Mouse (Mus musculus) brown adipose tissue, adult 24 weeks (tissue): ENCODE measurements at regions not wholly inside any gene's neighbourhood (a gene's known extent, or its start where the extent isn't known, plus 50 kb on each side); places are given as distances from the start of the nearest gene placed in this dataset.

Experiments used
- H3K27ac ChIP-seq: fragments of 200-500 bp; replicated peaks from 2 replicates; pipeline ENCODE4 v1.5.1; 2012; ENCODE audit warnings: low read depth, mild to moderate bottlenecking, low read length
- H3K4me1 ChIP-seq: fragments of 200-500 bp; 2 replicates; pipeline ENCODE4 v1.6.1; 2012; ENCODE audit warnings: low read length, mixed read lengths; ENCODE audit not compliant: control insufficient read depth, insufficient read depth, insufficient read length
- H3K4me3 ChIP-seq: fragments of 200-500 bp; 2 replicates; pipeline ENCODE4 v1.5.1; 2012; ENCODE audit warnings: low read depth, mild to moderate bottlenecking, low read length, moderate library complexity; ENCODE audit not compliant: insufficient read depth

DNA sequence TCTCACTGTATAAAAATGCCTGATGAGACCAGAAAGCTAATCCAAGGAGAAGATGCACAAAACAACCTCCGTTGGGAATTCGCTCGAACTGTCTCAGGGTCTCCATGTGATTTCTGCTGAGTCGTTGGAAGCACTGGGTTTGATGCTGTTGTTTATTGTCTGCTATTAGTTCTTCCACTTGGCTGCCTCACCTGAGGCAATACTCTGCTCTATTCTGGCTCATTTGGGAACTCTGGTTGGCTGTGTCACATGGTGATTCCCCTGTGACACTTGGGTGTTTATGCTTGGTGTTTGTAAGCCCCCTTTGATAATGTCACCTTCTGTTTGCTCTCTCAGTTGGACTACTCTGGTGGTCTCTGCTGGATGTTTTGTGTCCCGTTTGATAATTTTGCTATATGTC lies 111.9 kb downstream of the Rnd3 start:
- Histone ChIP-seq H3K27ac (no peak overlapping the region), H3K4me1 (no peaks in the 10 kb centered on the region), H3K4me3 (no peak overlapping the region)

DNA sequence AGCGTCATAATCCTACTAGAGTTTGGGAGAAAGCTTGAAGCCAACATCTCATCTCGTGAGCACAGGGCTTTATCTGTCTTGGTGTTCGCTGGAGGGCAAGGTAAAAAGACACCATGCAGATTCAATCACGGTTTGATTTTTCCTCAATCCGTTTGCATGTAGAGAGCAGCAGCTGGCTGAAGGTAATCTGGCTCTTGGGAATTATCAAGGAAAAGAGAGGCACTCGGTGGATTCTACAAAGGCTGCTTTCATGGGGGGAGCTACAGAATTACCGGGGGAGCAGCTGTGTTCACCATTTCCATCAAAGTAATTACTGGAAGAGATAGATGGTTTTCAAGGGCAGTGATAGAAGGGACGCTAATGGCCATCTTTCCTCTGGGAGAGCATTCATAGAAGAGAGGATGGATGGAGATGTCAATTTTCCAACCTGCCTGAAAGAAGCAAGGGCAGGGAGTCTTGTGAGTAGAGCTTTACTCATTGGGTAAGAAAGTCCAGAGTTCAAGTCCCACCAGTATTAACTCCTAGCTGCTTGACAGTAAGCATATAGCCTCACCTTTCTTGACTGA lies 112.6 kb downstream of the Rnd3 start:
- Histone ChIP-seq H3K27ac (no peak overlapping the region), H3K4me3 (no peak overlapping the region), H3K4me1 (no peaks in the 10 kb centered on the region)

DNA sequence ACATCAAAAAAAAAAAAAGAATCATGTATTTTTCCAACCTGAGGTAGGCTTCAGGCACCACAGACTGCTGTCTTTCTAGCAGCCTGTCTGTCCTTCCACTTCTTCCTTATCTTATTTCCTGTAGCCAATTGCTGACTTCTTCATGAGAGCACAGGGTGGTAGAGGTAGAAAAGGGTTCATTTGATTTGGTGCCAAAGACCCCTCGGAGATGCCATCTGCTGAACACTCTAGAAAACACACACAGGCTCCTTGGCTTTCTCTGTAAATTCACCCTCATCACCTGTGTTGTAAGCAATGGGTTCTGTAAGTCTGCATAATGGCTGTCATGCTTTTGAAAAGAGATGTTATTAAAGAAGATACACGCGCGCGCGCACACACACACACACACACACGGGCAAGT lies 115.0 kb downstream of the Rnd3 start:
- H3K4me1 ChIP-seq, result no peaks in the 10 kb centered on the region
- H3K4me3 ChIP-seq, result no peak overlapping the region
- no peak overlapping the region for H3K27ac ChIP-seq

DNA sequence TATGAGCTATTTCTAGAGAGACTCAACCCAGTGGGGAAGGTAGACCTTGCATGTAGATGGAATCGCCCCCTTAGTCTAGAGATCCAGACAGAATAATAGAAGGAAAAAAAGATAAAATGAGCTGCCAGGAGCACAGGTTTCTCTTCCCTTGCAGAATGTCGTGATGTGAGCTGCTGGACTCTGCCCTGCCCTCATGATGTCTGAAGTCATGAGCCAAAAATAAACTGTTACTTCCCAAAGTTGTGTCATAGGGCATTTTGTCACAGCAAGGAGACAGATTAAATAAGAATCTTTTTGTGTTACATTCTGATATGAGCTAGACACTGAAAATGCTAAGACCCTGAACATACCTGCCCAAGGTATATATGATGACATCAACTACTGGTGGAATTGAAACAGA lies 126.4 kb downstream of the Rnd3 start:
- Histone ChIP-seq H3K27ac (no peak overlapping the region), H3K4me3 (no peak overlapping the region), H3K4me1 (no peaks in the 10 kb centered on the region)

DNA sequence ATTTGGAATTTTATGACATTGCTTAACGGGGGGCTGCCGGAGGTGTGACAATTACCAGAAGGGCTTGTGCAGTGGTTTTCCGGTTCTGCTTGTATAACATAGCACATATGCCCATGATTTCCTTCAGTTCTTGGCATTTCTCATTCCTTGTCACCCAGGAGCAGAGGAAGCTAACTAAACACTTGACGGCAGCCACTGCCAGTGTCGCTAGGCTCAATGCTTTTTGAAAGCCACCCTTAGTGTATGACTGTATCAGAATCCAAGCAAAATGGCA lies 132.8 kb downstream of the Rnd3 start:
- Histone ChIP-seq H3K4me3 (no peak overlapping the region), H3K4me1 (no peaks in the 10 kb centered on the region), H3K27ac (no peak overlapping the region)

DNA sequence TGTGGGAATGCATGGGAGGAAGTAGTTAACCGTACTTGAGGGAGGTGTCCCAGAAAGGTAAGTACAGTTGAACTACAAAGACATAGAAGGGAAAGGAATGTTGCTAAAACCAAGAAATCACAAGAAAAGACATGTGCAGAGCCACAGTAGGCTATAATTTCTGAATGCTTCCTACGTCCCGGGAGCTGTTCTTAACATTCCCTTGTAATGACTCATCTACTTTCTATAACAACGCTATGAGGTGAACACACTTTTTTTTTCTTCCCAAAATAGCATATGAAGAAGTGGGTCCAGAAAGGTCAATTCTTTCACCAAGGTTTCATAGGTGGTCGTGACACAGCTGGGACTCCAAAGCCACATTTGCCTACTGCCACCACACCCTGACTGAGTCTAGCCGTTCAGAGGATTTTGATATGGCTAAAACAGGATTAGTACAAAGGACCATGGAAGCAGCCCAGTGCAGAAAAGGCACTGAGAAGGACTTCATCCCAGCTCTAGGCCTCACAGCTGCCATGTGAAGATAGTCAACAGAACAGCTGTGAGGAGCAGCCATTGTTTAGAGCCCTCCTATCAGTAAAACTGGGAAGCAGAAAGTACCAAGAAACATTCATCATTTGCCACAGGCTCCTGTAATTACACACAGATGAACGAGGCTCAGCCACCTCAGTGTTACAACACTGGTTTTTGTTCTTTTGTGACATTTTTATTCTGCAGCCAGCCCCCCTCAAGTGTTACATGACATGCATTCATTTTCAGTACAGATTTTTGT lies 133.4 kb downstream of the Rnd3 start:
- Histone ChIP-seq H3K4me1 (no peaks in the 10 kb centered on the region), H3K27ac (no peak overlapping the region), H3K4me3 (no peak overlapping the region)

DNA sequence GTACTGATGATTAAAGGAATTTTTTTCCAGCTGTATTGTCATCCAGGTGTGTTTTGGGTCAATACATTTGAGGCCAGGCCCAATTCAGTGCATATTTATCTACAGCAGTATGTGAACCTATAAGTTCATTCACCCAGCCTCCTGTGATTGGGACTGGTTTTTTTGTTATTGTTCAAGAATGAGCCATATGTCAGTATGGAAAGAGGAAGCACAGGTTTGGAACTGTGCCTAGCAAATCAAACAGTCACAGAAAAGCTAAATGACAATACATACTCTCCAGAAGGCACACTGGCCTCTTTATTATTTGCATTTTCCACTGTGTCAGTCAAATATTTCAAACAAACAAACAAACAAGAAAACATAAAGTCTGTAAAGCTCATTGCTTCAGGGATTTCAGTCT lies 134.7 kb downstream of the Rnd3 start:
- H3K4me1 ChIP-seq, result no peaks in the 10 kb centered on the region
- no peak overlapping the region for H3K27ac ChIP-seq
- no peak overlapping the region for H3K4me3 ChIP-seq

DNA sequence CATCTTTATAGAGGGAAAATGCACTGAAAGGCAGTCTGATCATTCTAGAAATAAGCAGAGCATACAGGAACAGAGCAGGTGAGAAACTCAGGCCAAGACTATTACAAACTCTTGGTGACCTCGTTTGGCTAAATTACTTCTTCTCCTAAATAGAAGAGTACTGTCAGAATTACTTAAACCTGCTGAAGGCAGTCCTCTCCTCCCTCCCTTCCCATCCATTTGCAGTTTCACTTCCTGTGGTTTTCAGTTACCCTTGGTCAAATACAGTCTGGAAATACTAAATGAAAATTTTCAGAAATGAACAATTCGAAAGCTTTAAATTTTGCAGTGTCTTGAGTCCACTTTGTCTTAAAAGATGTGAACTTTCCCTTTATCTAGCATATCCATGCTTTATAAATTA lies 135.8 kb downstream of the Rnd3 start:
- Histone ChIP-seq H3K4me3 (no peak overlapping the region), H3K4me1 (no peaks in the 10 kb centered on the region), H3K27ac (no peak overlapping the region)

DNA sequence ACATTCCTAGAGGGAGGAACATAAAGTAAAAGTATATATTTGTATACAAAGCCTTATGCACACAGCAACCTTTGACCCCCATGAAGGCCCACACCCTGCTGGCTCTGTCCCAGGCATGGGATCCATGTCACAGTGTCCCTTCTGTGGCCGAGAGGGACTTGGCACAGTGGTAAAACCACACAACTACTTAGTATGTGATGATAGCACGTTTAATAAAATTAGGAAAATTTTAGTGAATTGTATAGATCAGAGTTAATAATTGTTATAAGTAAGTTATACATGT lies 140.7 kb downstream of the Rnd3 start:
- Histone ChIP-seq H3K4me3 (no peak overlapping the region), H3K27ac (no peak overlapping the region), H3K4me1 (no peaks in the 10 kb centered on the region)

DNA sequence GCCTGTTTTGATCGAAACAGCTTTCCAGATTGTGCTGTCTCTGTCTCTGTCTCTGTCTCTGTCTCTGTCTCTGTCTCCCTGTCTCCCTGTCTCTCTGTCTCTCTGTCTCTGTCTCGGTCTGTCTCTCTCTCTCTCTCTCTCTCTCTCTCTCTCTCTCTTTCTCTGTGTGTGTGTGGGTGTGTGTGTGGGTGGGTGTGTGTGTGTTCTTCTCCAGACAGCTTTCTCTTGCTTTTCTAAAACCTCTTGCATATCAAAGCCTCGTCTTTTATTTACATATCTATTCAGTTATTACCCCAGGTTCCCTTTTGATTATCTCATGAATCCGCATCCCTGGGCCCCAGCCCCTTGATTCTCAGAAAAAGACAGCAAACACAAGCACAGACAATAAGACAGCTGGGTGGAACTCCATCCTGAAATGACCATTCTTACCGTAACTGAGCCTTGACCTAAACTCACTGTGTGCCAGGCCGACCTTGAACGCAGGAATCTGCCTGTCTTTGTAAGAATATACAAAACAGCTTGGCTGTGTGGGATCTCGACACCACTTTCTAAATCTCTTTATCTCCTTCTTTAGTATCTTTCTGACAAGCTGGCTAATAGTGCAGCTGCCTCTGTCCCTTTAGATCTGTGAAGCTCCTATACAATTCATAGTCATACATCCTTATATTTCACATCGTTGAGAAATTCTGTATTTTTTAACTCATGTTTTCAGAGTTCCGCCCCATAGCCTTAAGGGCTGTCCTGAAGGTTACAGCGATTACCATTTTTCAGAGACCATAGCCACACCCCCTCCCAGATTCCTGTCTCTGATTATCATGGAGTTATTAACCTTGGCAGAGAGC lies 141.3 kb downstream of the Rnd3 start:
- H3K4me3 ChIP-seq, result no peak overlapping the region
- H3K27ac ChIP-seq, result no peak overlapping the region
- no peaks in the 10 kb centered on the region for H3K4me1 ChIP-seq

DNA sequence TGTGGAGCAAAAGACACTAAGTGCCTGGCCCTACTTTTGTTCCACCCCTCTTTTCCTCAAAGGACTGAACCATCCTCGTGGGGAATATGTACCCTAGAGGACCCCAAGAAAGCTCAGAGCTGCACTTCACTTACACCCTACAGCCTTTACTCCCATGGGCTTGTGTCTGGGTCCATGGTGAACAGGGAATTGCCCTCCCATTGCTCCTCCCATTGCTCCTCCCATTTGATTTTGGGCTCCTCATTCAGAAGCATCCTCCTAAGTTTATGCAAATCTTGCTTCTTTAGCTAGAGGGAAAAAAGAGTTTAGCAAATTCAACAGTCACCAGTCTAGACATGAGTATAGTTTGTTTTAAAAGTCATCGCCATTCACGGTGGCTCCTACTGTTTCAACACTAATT lies 142.1 kb downstream of the Rnd3 start:
- Histone ChIP-seq H3K27ac (no peak overlapping the region), H3K4me3 (no peak overlapping the region), H3K4me1 (no peaks in the 10 kb centered on the region)

DNA sequence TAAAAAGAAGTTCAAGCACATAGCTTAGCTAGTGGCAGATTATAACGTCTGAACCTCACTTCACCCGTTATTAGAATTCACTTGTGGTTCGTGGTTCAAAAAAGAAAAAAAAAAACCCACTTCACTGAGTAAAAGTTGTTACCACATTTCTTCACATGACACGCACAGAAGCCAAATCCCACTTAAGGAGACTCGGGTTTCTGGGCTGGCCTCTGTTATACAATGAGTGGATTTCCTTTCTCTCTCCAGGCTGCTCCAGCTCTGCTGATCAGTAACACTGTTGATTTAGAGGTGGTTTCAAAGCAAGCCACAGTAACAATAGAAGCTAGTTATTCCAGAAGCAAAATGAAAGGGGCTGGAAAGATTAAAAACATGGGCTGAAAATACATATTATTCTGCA lies 147.4 kb downstream of the Rnd3 start:
- no peak overlapping the region for H3K4me3 ChIP-seq
- H3K27ac ChIP-seq, result no peak overlapping the region
- no peaks in the 10 kb centered on the region for H3K4me1 ChIP-seq

DNA sequence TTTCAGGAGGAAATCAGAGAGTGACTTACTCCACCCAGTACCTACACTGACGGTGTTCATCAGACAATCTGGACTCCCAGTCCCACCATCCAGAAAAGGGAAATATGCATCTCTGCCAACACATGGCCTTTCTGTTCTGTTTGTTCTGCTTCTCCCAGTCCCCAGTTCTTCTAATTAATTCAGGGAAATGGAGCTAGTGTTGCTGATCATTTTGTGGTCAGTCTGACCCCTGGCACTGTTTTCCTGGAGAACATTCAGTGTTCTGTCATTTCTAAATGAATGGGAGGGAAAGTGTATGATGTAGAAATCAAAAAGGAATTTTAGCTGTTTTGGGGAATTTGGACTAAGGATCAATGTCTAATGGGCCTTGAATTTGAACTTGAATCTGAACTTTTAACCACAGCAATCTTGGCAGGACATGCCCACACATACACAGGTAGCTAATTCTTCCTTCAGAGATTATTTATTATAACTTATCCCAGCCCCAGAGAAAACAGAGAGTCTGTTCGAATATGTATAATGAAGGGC lies 165.0 kb downstream of the Rnd3 start:
- Histone ChIP-seq H3K4me1 (0 out of 2 replicates have a peak, but pooled peaks cover 2% of the 10 kb centered on the region), H3K27ac (no peak overlapping the region), H3K4me3 (no peak overlapping the region)

DNA sequence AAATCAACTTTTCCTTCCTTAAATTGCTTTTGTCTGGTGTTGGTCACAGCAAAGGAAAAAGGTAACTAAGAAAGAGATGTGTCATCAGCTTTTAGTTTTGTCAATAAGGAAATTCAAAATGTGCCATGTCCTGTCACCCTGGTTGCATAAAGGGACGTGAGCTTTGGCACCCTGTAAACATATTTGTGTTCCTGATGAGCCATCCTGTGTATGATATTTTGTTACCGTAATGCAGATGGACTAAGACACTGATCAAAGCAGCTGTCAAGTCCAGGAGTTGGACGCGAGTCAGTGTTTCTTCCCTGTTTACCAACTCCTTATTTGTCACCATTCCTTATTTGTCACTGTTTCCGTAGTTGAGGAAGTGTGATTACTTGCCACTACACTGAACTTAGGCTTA lies 166.3 kb downstream of the Rnd3 start:
- Histone ChIP-seq H3K27ac (no peak overlapping the region), H3K4me3 (no peak overlapping the region), H3K4me1 (0 out of 2 replicates have a peak, but pooled peaks cover 2% of the 10 kb centered on the region)

DNA sequence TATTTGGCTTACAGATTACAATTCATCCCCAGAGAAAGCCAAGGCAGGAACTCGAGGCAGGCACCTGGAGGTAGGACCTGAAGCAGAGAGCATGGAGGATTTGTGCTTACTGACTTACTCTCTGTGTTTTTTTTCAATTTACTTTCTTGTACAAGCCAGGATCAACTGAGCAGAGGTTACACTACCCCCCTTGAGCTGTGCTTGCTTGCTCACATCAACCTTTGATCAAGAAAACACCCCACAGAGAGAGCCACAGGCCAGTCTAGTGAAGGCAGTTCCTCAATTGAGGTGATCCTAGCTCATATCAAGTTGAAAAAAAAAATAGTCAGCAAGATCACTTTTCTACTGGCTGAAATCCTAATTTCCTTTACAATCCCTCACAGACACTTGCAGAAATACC lies 170.6 kb downstream of the Rnd3 start:
- no peak overlapping the region for H3K27ac ChIP-seq

More for the DNA sequence above, 170.6 kb downstream of the Rnd3 start:
- Histone ChIP-seq H3K4me3 (no peak overlapping the region), H3K4me1 (no peaks in the 10 kb centered on the region)
